Mouse (Mus musculus) lung, embryonic 14.5 days (tissue): Measurements from ENCODE around the gene Gm5447. TPM values are rescaled to one million over a fixed set of nuclear protein-coding genes. Genes with fewer than 3 reads are reported as not detected.

Experiments
- ATAC-seq: fragments of 200-750 bp; cut with Nextera tagmentation; 2 replicates; pipeline ENCODE4 v1.8.0; 2017; ENCODE audit warnings: mild to moderate bottlenecking, moderate TSS enrichment, moderate library complexity; ENCODE audit not compliant: insufficient read depth
- DNase-seq: peaks from one replicate; pipeline ENCODE4 v3.0.0-alpha.2; 2015
- H3K27ac ChIP-seq: fragments of 300-500 bp; sonication (generic); 2 replicates; pipeline ENCODE4 v1.5.1; 2014; ENCODE audit warnings: low read depth, mild to moderate bottlenecking, moderate library complexity
- H3K27me3 ChIP-seq: fragments of 300-500 bp; sonication (generic); 2 replicates; pipeline ENCODE4 v1.6.1; 2014; ENCODE audit warnings: low read length, control low read depth; ENCODE audit not compliant: insufficient read depth
- H3K36me3 ChIP-seq: fragments of 300-500 bp; sonication (generic); 2 replicates; pipeline ENCODE4 v1.6.1; 2014; ENCODE audit warnings: control low read depth; ENCODE audit not compliant: insufficient read depth
- H3K4me1 ChIP-seq: fragments of 300-500 bp; sonication (generic); 2 replicates; pipeline ENCODE4 v1.6.1; 2014; ENCODE audit warnings: antibody characterized with exemption, control low read depth; ENCODE audit not compliant: insufficient read depth
- H3K4me2 ChIP-seq: fragments of 300-500 bp; sonication (generic); 2 replicates; pipeline ENCODE4 v1.6.1; 2014; ENCODE audit warnings: mild to moderate bottlenecking
- H3K4me3 ChIP-seq: fragments of 300-500 bp; sonication (generic); 2 replicates; pipeline ENCODE4 v1.5.1; 2014; ENCODE audit warnings: low read depth, low read length
- H3K9ac ChIP-seq: fragments of 300-500 bp; sonication (generic); 2 replicates; pipeline ENCODE4 v1.6.1; 2014
- H3K9me3 ChIP-seq: fragments of 300-500 bp; sonication (generic); 2 replicates; pipeline ENCODE4 v1.6.1; 2016; ENCODE audit warnings: low read depth, low read length, control low read depth
- CTCF ChIP-seq: IDR thresholded peaks from 2 replicates; pipeline ENCODE4 v1.5.1; 2016; ENCODE audit warnings: antibody characterized with exemption, low read depth
- WGBS: fragments of 180-500 bp; shearing (Covaris S2); extraction: QIAGEN DNeasy Blood & Tissue Kit; methylation state at CpG from one replicate; pipeline ENCODE4 v1.1.7; 2014; 5-methylcytosine and 5-hydroxymethylcytosine counted together
- polyA plus RNA-seq: library from polyadenylated mRNA; unstranded; fragments of >200 nt; fragmentation: Nextera tagmentation; extraction: Ambion mirVana; gene quantifications from 2 replicates; pipeline ENCODE4 v1.2.1, GENCODE M21; 2014

Gene Gm5447
- polyA plus RNA-seq, 1 experiment from 2014 or later: not detected

DNA sequence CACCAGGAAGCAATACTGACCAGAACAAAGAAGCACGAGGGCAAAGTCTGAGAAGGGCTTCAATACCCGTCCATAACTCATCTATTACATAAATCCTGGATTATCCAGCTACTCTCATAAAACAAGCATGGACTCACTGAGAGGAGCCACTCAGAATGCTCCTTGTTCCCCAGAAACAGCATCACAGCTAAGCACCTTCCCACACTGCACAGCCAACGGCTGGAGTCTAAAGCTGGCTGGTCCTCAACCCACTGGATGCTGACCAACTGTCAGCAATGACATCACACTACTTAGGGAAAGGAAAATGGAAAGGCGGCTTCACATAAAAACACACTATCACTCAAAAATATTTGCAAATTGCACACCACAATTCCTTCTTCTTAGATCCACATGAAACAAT, 5.7 kb upstream of the Gm5447 start:
- 42% methylated on average over 4 of the region's 4 CpGs for WGBS
- Histone ChIP-seq H3K27me3 (no peaks in the 10 kb centered on the region), H3K4me1 (peaks cover 14% of the 10 kb centered on the region), H3K9ac (no peak overlapping the region), H3K36me3 (no peaks in the 10 kb centered on the region), H3K4me3 (no peak overlapping the region), H3K27ac (no peak overlapping the region), H3K9me3 (no peaks in the 10 kb centered on the region), H3K4me2 (no peak overlapping the region)
- DNase-seq (peak; percentile 58), ATAC-seq (no peak)
- no peak for TF ChIP-seq CTCF

DNA sequence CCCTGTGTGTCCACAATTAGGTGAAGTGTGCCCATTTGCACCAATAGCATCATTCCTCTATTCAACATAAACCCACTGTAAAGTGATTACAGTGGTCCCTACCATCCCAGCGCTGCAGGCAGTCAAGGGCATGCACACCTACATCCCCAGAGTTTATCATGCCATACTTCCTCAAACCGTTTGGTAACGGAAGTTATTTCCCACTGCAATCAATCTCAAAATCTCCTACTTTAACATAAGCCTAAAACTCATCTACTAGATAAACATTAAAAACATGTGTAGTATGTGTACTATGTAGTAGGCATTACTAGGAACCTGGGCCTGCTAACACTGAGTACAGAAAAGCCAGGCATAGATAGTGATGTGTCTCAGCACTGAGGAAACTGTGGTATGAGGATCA, 3.0 kb upstream of the Gm5447 start:
- Histone ChIP-seq H3K27ac (no peak overlapping the region), H3K36me3 (no peaks in the 10 kb centered on the region), H3K27me3 (0 out of 2 replicates have a peak, but pooled peaks cover 3% of the 10 kb centered on the region), H3K9ac (no peak overlapping the region), H3K4me2 (no peak overlapping the region), H3K4me1 (peaks cover 18% of the 10 kb centered on the region), H3K4me3 (no peak overlapping the region), H3K9me3 (no peaks in the 10 kb centered on the region)
- DNase-seq (no peak), ATAC-seq (no peak)
- no peak for TF ChIP-seq CTCF
- WGBS: 73% methylated on average over 3 of the region's 3 CpGs

DNA sequence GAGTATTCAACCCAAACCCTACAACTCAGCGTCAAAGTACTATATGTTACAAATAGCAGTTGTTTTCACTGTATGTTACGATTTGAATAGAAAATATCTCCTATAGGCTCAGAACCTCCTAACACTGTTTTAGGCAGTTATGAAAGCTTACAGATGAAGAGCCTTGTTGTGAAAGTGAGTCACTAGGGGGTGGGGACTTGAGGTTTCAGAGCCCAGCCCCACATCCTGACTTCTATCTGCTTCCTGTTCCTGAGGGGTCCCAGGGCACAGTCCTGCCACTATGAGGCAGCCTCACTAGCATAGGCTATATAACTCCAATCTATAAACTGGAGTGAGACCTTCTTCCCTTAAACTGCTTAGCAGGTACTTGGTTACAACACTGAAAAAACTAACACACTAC, 1.9 kb upstream of the Gm5447 start:
- 88% methylated on average over 2 of the region's 2 CpGs for WGBS
- Histone ChIP-seq H3K4me3 (no peak overlapping the region), H3K4me2 (peak overlapping the region; percentile 7; the same call in 1 of the 2 replicates), H3K27ac (no peak overlapping the region), H3K9me3 (no peaks in the 10 kb centered on the region), H3K9ac (no peak overlapping the region), H3K4me1 (peaks cover 16% of the 10 kb centered on the region), H3K27me3 (0 out of 2 replicates have a peak, but pooled peaks cover 3% of the 10 kb centered on the region), H3K36me3 (no peaks in the 10 kb centered on the region)
- peak; percentile 36 for DNase-seq
- ATAC-seq: no peak
- TF ChIP-seq CTCF: no peak

DNA sequence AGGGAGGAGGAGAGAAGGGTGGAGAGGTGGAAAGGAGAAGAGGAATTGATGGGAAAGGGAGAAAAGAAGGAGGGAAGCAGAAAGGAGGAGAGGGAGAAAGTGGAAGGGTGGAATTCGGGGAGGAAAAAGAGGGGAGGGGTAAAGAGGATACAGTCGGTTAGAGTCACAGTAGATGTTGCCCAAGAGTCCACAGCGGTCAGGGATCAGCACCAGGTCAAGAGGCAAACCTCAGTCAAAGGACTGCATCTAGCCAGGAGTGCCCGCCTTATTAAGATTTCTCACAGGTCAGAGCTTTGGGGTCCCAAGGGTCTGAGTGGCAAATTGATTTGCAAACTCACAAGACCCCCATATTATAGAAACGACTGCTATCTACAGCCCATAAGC, 235 bp downstream of the Gm5447 start:
- peaks cover 8% of the 10 kb centered on the region for H3K4me1 ChIP-seq
- ATAC-seq (peak; percentile 61), DNase-seq (peak; percentile 28)
- H3K36me3 ChIP-seq: no peaks in the 10 kb centered on the region
- 0 out of 2 replicates have a peak, but pooled peaks cover 3% of the 10 kb centered on the region for H3K27me3 ChIP-seq
- TF ChIP-seq CTCF: no peak
- H3K4me2 ChIP-seq: peak overlapping the region; percentile 64
- peak overlapping the region; percentile 90 for H3K4me3 ChIP-seq
- no peaks in the 10 kb centered on the region for H3K9me3 ChIP-seq
- H3K27ac ChIP-seq: no peak overlapping the region
- WGBS: 12% methylated on average over 5 of the region's 5 CpGs
- H3K9ac ChIP-seq: peak overlapping the region; percentile 93

DNA sequence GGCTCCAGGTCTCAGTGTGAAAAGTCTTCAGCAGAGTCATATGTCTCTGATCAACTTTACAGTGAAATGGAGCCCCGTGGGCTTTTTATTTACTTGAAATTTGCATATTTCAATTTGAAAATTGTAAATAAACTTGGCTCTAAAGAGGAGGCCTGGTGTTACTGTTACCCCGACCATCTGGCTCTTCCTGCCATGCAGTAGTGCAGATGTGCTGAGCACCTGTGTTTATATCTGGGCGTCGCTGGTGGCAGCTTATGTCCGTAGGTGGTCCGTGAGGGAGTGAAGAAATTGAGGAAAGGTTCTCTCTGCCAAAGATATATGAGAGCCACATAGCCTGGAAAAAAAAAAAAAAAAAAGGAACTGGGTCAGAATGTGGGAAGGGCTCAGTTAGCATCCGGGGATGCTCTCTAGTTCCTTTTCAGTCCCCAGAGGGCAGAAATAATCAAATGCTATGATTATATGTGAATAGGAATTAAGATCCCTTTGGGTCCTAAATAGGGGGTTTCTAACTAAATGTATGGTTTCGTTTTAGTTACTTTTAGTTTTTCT, 2.6 kb downstream of the Gm5447 start:
- Histone ChIP-seq H3K4me1 (peaks cover 5% of the 10 kb centered on the region; the same call in 1 of the 2 replicates), H3K9me3 (no peaks in the 10 kb centered on the region), H3K4me2 (no peak overlapping the region), H3K4me3 (no peak overlapping the region), H3K27ac (no peak overlapping the region), H3K27me3 (0 out of 2 replicates have a peak, but pooled peaks cover 3% of the 10 kb centered on the region), H3K9ac (no peak overlapping the region), H3K36me3 (no peaks in the 10 kb centered on the region)
- 26% methylated on average over 8 of the region's 8 CpGs for WGBS
- TF ChIP-seq CTCF: no peak
- no peak for DNase-seq
- no peak for ATAC-seq

DNA sequence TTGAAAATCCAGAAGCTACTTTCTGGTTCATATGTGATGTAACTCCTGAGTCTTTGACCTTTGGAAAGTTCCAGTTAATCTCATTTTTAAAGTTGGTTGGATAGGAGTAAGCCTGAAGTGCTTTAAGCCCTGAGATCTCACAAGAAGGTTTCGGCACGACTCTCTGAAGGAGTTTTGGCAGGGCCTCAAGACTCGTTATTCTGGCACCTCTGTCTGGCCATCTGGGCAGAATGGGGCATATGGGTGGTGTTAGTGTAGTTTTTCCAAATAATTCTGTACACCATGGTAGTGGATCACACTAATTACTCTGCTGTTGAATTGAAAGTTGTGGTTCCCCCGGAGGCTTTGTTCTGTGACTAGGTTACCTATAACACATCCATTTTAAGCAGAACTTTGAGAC, 4.2 kb downstream of the Gm5447 start:
- Histone ChIP-seq H3K9me3 (no peaks in the 10 kb centered on the region), H3K4me1 (peaks cover 5% of the 10 kb centered on the region; the same call in 1 of the 2 replicates), H3K9ac (no peak overlapping the region), H3K4me2 (no peak overlapping the region), H3K27ac (no peak overlapping the region), H3K36me3 (no peaks in the 10 kb centered on the region), H3K27me3 (0 out of 2 replicates have a peak, but pooled peaks cover 3% of the 10 kb centered on the region), H3K4me3 (no peak overlapping the region)
- WGBS: 48% methylated on average over 4 of the region's 4 CpGs
- DNase-seq: peak; percentile 39
- no peak for TF ChIP-seq CTCF
- no peak for ATAC-seq

DNA sequence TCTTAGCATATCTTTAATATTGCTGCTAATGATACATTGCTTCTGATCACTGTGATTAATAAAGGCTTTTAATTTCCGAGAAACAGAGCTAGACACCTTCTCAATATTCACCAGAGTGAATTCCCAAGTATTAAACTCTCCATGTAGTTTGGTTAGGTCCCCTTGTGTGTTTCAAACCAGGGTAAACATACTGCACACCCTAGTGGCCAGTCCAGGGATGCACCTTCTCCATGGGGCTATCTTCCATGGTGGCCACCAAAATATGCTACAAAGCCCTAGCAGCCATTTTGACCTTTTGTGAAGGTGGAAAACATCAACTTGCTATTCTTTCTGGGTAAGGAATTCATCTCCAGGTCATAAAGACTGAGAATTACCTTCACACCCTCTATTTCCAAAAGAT, 7.7 kb downstream of the Gm5447 start:
- H3K4me3 ChIP-seq: no peak overlapping the region
- H3K9me3 ChIP-seq: no peaks in the 10 kb centered on the region
- WGBS: 70% methylated on average over 1 of the region's 1 CpGs
- no peak overlapping the region for H3K4me2 ChIP-seq
- no peak overlapping the region for H3K9ac ChIP-seq
- H3K4me1 ChIP-seq: no peaks in the 10 kb centered on the region
- peak; percentile 73 for DNase-seq
- H3K27ac ChIP-seq: no peak overlapping the region
- no peak for ATAC-seq
- H3K27me3 ChIP-seq: no peaks in the 10 kb centered on the region
- H3K36me3 ChIP-seq: no peaks in the 10 kb centered on the region
- peak; percentile 68 for TF ChIP-seq CTCF
